Mouse (Mus musculus) layer of hippocampus, adult 11-12 months (tissue): Measurements from ENCODE around the gene Rasl11a.
"Not testable (repeated sequence)": the region's sequence is repeated elsewhere in the genome, so short reads cannot be mapped to it uniquely, and the experiment has no call there.

Experiments
- DNase-seq: peaks from one replicate; pipeline ENCODE4 v3.0.0; 2022; ENCODE audit warnings: low spot score

Gene Rasl11a

GRCm38 (mm10) chr5:146893478-146894182 lies 48.8 kb downstream of the Rasl11a start:
- DNase-seq: no peak

DNA sequence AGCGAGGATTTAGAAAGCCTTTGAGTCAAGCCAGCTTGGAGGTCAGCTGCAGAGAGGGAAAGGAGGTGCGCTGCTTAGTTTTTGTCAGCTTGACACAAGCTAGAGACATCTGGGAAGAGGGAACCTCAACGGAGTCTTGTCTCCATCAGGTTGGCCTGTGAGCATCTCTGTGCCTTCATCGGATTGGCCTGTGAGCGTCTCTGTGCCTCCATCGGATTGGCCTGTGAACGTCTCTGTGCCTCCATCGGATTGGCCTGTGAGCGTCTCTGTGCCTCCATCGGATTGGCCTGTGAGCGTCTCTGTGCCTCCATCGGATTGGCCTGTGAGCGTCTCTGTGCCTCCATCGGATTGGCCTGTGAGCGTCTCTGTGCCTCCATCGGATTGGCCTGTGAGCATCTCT lies 50.8 kb downstream of the Rasl11a start:
- DNase-seq: not testable (repeated sequence)

DNA sequence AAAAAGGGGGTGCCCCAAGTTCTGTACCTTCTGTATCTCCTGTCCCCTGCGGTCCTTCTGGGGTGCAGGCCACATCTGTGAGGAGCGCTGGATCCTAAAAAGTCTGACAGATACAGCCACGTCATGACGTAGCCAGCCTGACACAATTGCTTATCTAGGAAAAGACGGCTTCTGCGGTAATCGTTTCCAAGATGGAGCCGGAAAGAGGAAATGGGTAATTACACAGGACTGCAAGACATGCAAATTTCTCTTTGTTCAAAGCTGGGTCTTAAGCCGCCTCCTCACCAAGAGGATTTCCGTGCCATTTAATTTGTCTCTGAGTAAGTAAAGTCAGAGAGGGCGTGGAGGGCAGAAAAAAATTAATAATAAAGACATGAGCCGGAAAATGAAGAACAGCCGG lies 52.1 kb downstream of the Rasl11a start:
- no peak for DNase-seq
